Mouse (Mus musculus) lung, adult 2 months (tissue): Measurements from ENCODE around the gene Rbbp8nl.

Experiments used
- CTCF ChIP-seq: fragments of 200-500 bp; IDR thresholded peaks from 2 replicates; pipeline ENCODE4 v1.5.1; 2011; ENCODE audit warnings: mild to moderate bottlenecking, low read length, control low read depth; ENCODE audit not compliant: insufficient read depth
- POLR2A ChIP-seq: fragments of 200-500 bp; IDR thresholded peaks from 2 replicates; pipeline ENCODE4 v1.6.1; 2011; ENCODE audit warnings: low read depth, mild to moderate bottlenecking, control low read depth, low read length, borderline replicate concordance; ENCODE audit errors: extremely low read depth

- no peak for TF ChIP-seq CTCF
- TF ChIP-seq POLR2A: no peak
Observed at GRCm38 (mm10) chr2:180229129-180229528, 60.5 kb downstream of the Rbbp8nl start.
